Mouse (Mus musculus) heart, postnatal 36 days (tissue): Measurements from ENCODE around the gene Cfap54. TPM values are rescaled to one million over a fixed set of nuclear protein-coding genes. Genes with fewer than 3 reads are reported as not detected.

ENCODE experiments used
- DNase-seq, 2 experiments: peaks; one replicate each; pipeline ENCODE4 v3.0.0; 2021 to 2022
- intact Hi-C: fragments of 180-260 bp; cut with DNase I; formaldehyde crosslinking; loops from one replicate; pipeline ENCODE4 v1.15.1; 2025
- total RNA-seq, 2 experiments: library from RNA; stranded (reverse); gene quantifications; 2 replicates each; pipeline ENCODE4 v1.2.3; 2021

Cfap54 gene
- total RNA-seq, 2 experiments from 2014 or later = 0.50 to 0.79 TPM

DNA sequence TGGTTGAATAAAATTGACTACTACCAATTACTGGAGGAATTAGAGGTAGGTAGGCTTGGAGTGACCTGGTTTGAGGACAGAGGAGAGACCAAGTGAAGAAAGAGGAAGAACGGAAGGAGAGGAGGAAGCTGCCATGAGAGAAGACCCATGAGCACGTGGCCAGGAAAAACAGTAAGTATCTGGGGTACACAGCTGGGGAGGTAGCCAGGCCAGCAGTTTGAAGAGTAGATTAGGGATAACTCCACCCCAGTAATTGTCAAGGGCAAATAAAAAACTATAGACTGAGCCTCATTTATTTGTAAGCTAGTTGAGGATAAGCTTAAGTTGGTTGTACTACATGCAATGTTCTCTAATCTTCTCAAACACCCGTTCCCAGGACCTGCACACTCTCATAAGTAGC, 116.3 kb downstream of the Cfap54 start:
- no peak for DNase-seq
- intact Hi-C loops = no loop called here

DNA sequence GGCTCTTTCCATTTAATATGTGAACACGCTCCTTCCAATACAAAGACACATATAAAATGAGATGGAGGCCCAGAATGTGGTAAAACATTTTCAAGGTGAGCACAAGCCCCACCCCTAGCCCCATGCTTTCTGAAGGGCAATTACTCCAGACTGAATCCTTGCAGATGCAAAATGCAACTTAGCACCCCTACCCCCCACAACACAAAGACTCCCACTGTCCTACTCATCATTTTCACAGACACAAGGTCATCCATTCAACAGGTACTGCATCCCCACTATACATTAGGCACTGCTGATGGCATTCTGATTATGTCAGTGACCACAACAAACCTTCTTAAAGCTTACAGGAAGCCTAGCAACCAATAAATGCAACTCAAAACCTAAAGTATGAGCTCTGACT, 131.4 kb downstream of the Cfap54 start:
- no peak for DNase-seq
- intact Hi-C loops = no loop called here

DNA sequence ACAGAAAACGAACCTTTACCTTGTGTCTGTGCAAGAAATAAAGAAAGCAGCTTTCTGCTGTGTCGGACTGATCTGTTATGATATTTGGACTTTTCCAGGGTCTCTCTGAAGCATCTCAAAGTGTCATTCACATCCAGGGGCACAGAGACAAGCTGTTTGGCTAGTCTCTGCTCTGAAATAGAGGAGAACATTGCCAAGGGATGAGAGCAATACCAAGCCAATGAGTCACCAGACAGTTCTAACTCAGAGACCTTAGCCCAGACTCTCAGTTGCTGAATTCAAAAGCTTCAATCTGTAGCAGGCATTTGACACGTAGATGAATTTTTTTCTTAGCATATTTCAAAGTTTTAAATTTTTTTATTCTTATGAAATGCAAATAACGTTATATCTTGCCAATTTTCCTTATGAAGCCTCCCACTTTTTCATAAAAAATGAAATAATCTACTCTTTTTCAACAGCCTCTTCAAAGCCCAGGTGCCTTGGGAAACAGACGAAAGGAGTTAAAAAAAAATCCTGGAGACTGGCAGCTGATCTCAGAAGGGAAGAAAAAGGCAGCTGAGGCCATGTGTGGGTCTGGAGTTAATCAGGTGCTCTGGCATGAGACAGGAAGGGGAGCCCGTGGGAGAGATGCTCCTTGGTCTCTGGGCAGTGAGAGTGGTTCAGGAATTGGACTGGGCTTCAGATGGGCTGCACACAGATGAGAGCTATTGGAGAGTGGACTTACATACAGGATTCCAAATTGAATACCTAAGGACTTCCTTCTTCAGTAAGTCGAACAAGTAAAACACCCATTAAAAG, 138.4 kb downstream of the Cfap54 start:
- DNase-seq = no peak
- intact Hi-C loops = no loop called here

DNA sequence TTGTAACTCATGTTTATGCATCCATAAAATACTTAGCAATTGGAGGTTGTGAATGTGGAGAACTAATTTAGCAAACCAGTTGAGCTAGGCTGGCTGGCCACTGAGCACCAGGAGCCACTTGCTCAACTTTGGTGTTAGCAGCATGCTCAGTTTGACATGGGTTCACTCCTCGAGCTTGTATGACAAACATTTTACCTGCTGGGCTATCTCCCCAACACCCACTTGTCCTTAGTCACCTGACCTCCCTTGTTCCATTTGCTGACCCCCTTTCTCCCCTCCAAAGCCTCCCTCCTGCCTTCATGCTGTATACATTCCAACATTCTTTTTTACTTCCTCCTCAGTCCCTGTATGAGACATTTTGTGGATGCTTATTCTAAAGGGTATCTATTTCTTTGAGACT, 139.8 kb downstream of the Cfap54 start:
- DNase-seq = no peak
- intact Hi-C loops = no loop called here

DNA sequence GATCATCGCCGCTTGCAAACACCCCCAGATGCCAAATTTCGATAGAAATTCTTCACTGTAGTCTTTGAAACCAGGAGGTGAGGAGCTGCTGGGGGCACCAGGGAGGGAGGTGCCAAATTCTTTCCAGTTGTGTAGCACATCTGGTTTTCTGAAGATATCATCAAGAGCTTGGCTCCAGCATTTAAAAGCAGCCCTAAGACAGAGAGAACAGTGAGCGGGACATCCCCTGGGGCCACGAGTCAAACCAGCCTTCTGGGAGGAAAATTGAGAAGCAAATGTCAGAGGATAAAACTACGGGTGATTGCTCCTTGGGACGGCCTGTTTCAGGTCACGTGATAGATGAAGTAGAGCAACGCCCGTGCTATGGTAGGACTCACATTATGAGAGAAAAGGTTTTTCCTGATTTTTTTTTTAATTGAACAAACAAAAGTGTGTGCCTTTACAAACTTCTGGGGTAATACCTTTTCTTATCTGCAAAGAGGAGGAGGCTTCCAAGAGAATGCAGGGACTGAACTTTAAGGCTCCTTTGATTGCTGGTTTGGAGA, 143.6 kb downstream of the Cfap54 start:
- DNase-seq = no peak
- intact Hi-C loops = no loop called here

DNA sequence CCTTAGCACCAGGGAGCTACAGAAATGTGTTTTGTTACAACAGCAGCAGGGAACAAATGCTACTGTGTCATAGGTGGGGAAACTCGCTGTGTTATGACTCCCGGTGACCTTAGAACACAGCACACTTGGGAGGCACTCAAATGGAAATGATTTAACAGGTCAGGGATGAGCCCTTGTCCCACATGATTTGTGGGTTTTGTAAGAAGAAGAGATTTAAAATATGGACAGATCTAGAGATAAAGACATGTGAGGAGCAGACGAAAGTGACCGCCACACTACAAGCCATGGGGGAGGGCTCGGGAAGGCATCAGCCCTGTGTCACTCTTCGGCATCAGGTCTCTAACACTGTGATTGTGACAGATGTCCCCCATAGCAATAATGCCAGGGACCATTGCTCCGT, 144.3 kb downstream of the Cfap54 start:
- intact Hi-C loops = no loop called here
- no peak for DNase-seq

DNA sequence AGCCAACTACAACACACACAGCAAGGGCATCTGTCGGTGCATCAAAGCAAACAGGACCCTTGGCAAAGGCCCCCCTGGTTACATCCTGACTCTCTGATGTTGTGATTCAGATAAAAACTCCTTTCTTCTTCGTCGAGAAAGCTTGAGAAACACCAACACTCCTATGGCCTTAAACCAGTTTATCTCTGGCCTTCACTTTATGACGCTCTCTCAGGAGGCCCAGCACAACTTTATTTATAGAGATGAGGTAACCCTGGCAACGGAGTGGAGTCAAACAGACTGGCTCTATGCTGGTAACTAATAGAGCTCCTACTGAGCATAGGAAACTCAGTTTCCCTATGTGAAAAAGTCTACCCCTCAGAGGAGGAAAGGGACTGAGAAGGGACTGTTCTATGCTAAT, 146.9 kb downstream of the Cfap54 start:
- intact Hi-C loops = no loop called here
- no peak for DNase-seq

DNA sequence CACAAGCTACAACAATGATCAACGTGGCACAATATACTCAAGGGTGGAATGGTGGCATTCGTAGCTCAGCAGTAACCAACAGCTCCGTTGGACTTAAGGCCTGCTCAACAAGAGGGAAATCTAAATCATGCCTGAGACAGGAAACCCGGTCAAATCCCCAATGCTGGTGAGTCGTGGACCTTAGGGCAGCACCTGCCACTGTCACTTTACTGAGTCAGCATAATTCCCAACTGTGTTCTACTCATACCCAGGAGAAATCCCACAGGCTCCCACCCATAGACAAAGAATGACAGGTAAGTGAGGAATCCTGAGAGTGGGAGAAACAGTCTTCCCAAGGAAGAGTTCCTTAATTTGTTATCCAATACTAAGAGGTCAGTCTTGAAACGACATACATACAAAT, 147.8 kb downstream of the Cfap54 start:
- intact Hi-C loops = no loop called here
- no peak for DNase-seq

DNA sequence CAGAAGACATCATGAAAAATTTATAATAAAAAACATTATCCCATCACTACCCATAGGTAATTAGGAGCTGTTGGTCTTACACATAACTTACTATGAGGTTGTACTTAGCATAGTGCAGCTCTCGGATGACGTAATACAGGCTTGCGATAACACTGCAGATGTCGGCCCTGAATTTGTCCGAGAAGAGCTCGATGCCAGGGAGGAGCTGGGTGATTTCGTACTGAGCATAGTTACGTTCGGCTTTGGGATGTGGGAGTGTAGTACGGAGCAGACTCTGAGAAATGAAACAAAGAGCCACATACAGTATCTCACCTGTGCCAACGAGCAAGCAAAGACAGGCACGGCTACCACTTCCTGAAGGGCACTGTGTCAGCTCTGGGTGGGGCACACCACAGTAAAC, 149.0 kb downstream of the Cfap54 start:
- intact Hi-C loops = no loop called here
- no peak for DNase-seq

DNA sequence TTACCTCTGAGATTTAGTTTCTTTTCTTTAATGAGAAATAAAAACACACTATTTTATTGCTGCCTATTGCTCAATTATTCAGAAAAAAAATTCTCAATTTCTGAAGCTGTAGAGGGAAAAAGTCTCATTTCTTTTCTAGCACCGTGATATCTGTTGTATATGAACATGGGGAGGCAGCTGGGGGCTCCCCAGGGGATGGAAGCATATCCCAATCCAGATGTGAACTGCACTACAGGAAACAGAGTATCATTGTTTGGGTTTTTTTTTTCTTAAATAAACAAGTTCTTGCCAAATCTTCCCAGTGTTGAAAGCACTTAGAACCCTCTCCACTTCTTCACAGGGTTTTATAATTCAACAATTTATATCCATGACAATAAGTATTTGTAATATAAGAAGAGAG, 151.4 kb downstream of the Cfap54 start:
- DNase-seq = no peak
- intact Hi-C loops = no loop called here

DNA sequence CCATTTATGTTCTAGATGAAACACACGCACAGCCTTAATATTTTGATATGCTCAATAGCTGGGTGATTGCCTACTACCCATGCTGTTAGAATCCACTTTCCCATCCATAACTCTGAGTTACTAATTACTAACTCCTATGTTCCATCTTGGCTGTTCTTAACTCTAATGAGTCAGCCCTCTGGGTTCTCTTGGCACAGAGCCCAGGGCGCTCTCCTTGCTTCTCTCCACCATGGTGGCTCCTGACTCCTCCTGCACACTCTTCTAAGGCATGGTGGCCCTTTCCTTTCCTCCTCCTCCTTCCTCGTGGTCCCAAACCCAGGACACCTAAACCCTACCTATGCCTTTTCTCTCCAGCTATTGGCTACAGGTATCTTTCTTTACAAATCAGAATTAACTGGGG, 153.2 kb downstream of the Cfap54 start:
- DNase-seq = peak in 1 of 2 experiments; percentile 9
- intact Hi-C loops = no loop called here

DNA sequence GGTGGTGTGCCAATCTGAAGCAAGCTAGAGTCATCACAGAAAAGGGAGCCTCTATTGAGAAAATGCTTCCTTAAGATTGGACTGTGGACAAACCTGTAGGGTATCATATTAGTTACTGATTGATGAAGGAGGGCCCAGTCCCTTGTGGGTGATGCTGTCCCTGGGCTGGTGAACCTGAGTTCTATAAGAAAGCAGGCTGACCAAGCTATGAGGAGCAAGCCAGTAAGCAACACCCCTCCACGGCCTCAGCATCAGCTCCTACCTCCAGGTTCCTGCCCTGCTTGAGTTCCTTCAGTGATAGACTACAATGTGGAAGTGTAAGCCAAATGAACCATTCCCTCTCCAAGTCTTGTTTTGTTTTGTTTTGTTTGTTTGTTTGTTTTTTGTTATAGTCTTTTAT, 162.9 kb downstream of the Cfap54 start:
- DNase-seq = no peak
- intact Hi-C loops = no loop called here

DNA sequence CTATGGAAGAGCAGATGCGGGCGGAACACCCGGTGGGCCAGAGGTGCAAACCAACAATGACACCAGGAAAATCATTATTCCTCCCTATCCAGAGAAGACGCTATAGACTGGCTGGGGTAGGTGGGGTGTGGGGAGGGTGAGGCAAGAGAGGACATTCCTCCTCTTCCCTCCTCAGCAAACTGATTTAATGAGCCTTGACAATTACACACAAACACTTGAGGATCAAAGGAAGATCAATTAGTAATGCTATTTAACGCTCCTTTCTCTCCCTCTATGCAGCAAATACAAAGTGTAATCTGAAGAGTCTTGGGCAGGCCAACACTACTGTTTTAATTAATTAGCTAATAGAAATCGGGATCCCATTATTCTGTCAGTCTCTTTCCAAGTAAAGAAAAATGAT, 174.2 kb downstream of the Cfap54 start:
- DNase-seq = no peak
- intact Hi-C loops = no loop called here

DNA sequence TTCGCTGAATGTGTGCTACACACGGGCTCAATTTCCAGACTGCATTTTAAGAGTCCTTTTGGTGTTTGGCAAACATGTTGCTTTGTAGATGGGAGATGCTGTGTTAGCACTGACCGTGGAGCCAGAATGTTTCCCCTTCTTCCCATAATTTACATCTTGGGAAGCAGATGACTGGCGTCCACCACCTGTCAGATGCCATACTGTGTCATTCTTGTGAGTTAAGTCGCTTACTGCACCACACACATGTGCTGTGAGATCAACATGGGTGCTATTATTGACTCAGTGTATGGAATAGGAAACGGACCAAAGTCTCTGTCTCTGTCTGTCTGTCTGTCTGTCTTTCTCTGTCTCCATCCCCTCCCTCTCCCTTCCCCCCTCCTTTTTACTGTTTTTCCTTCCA, 193.0 kb downstream of the Cfap54 start:
- no peak for DNase-seq

DNA sequence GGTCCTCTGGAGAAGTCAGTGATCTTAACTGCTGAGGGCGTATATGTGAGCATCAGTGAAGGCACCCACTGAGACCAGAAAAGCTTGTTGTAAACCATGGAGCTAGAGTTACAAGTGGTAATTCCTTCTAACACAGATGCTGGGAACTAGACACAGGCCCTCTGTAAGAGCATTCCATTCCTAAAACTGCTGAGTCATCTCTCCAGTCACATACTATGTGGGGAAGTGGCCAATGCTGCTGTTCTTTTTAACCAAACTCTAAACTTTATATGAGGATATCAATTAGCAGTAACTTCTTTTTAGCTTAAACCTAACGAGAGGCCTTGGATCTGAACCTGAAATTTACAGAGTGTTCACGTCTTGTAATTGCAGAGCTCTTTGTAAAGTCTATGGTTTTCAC, 203.4 kb downstream of the Cfap54 start:
- DNase-seq = no peak
- intact Hi-C loops = no loop called here

More for the DNA sequence above, 193.0 kb downstream of the Cfap54 start:
- intact Hi-C loops = no loop called here

DNA sequence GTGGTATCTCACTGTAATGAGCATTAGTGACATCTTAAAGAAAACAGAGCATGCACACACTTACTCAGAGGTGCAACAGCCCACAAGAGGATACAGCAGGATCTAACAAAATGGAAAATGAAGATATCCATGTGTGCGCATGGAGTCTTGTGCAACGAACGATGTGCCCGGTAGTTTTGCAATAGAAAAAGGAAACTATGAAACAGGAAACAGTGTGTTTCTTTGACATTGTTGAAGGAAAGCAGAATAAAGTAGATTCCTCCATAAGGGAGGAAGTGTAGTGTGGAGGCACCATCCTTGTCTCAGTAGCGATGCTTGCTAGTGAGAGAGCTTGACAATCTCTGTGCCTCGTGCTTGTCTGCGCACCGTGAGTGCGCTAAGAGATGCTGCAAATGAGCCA, 240.4 kb downstream of the Cfap54 start:
- no peak for DNase-seq
- intact Hi-C loops = no loop called here

DNA sequence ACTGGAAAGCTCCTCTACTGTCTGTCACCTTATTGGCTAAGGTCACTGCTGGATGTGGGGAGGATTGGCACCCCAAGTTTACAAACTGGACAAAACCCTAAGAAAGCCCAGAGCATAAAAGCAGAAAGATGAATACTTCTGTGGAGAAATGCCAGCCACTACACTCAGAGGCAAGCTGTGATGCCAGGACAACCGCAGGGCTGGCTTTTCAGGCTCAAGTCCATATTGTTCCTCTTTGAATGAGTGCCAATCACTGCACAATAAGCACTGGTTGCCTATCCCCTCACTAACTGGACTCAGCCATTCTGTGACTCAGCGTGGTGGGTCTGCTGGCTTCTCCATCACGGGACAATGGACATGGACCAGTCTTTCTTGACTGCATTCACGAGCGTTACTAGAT, 243.8 kb downstream of the Cfap54 start:
- intact Hi-C loops = no loop called here
- no peak for DNase-seq

DNA sequence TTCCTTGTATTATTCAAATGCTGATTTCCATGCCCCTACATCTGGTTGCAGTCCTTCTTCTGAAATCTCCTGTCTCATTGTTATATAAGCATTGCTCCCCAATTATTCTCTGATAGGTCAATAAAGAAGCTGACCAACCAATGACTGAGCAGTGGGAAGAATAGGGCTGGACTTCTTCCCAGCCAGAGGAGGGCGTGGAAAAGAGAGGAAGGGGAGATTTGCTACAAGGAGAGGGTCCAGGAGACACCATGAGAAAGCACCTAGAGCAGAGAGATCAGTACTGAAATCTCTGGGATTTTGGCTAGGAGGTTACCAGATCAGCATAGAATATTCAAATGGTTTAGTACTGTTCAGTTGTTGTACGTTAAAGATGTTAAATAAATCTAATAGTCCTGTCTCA, 244.4 kb downstream of the Cfap54 start:
- intact Hi-C loops = no loop called here
- no peak for DNase-seq

DNA sequence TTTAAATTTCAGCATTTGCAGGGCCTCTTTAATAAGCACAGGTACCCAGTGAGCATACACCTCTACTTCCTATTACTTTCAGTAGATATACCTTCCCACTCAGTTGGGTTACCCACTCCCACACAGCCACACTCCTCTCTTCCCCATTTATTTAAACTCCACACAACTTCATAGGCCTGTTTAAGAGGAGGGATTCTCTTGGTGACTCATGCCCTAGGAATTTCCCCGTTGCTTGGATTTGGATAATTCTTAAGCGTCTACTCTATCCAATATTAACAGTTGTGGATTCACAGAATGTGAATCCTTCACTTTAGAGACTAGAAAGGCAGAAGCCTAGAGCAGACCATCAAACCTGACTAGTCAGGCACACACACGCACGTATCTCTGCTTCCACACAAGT, 259.9 kb downstream of the Cfap54 start:
- intact Hi-C loops = no loop called here
- no peak for DNase-seq

DNA sequence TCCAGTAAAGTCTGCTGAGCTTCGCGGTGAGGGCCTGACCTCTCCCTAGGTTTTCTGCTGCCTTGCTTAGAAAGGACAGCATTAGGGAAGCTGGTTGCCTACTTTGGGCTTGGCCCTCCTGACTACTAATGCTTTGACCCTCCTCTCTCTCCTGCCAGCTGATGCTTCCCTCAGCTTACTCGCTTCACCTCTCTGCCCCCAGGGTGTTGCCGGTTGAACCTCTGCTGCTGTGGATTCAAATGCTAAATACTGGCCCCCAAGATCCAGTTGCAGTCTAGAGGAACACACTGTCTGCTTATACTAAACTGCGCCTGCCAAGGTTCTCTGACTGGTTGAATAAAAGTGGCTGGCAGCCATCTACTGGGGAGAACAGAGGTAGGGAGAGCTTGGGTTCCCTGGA, 263.2 kb downstream of the Cfap54 start:
- intact Hi-C loops = no loop called here
- DNase-seq = no peak

DNA sequence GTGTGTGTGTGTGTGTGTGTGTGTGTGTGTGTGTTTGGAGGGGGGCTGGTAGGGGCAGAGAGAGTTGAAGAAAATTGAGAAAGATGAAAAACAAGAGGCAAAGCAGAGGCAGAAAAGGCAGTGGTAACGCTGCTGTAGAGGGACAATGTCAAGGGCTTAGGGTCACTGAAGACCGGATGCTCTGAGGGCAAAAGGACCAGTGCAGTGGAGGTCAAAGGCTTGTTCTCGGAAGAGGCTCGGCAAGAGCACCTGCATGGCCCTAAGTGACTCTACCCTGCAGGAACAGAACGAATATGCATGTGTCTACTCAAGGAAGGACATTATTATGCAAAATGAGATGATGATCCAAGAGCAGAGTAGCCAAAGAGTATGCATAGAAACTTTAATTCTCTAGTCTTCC, 264.5 kb downstream of the Cfap54 start:
- no peak for DNase-seq

DNA sequence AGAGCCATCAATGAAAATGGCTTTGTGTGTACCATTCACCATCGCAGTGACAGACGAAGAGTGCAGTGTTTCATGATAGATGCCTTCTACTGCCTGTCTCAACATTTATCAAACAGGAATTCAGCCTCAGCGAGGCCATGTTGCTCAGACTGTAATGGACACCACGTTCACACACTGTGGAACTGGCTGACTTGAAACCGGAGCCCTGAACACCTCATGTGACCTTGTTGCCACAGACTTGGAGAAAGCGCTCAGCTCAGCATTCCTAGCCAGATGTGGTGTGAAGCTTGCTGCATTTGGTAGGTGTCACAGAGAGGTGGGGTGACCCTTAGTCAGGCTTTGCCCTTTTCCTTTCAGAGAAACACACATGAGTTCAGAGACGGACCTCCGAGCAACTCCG, 270.5 kb downstream of the Cfap54 start:
- intact Hi-C loops = no loop called here
- DNase-seq = no peak

More for the DNA sequence above, 264.5 kb downstream of the Cfap54 start:
- intact Hi-C loops = no loop called here

DNA sequence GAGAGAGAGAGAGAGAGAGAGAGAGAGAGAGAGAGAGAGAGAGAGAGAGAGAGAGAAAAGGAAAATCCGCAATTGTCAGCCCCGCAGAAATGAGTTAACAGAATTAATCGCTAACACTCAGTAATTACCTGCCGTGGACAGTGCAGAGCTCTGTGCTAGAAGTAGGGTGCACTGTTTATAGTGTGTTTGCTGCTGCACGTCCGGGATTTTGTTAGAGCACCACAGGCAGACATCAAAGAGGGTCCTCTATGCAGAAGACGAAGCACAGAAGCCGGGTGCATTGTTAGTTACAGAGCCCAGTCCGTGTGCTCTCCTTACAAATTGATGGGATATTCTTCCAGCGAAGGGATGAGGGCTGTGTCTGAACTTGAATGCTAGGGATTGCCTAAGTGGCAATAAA, 289.5 kb downstream of the Cfap54 start:
- intact Hi-C loops = no loop called here
- DNase-seq = no peak
